Comparison of ENCODE assay signal across 10 mouse cellular contexts in the genomic region with DNA sequence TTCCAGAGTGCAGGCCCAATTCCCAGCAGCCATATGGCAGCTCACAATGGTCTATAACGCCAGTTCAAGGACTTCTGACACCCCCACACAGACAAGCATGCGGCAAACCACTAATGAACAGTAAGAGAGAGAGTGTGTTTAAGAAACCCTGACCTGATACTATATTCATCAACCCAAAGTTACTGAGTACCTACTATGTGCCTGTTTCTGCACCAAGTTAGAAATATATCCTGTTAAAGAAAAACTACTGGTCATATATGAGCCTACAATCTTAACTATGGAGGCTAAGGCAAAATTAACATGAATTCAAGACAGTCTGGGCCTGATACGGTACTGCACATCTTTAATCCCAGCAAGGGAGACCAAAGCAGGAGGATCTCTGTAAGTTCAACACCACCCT. TPM values are rescaled to one million over a fixed set of nuclear protein-coding genes. Genes with fewer than 3 reads are reported as not detected.
DNase-seq lines count a peak whose midpoint lies in the region; ATAC-seq and TF ChIP-seq lines count a peak whose summit lies in the region.
"Had no signal": no experiment of that assay in that cellular context is flagged by ENCODE, and none has a peak within 500 bp of the region (broad histone marks: within the 10 kb centered on the region; RNA-seq: fewer than 3 reads in every experiment).

No protein-coding gene starts in this region.

- intact Hi-C loops in gastrocnemius, adult 2 months (cut with DNase I), result no loop called here
- intact Hi-C loops in gastrocnemius, postnatal 36 days (cut with DNase I), result loop anchor here (5.0 kb wide), 3 partner anchors 62 to 192 kb away; a partner anchor contains a TSS

- H3K4me2 ChIP-seq in liver, embryonic 16.5 days (ENCODE audit: low read depth, low read length), result peak overlapping the region; percentile 87

- H3K27ac ChIP-seq in gastrocnemius, adult 2 months, result peak overlapping the region; percentile 94; the same call in 1 of the 2 replicates
- H3K27ac ChIP-seq in hindbrain, embryonic 10.5 days, result peak overlapping the region; percentile 95; the same call in 1 of the 2 replicates
- peak overlapping the region; percentile 88; the same call in 1 of the 2 replicates for H3K27ac ChIP-seq in liver, embryonic 16.5 days (ENCODE audit: low read length)
- H3K27ac ChIP-seq in thymus, adult 2 months (ENCODE audit: control insufficient read depth, insufficient read depth, low read length), result no peak overlapping the region

- ATAC-seq in liver, embryonic 16.5 days (ENCODE audit: low read depth), result no peak

- WGBS in hindbrain, embryonic 10.5 days, result 85% methylated on average over 3 of the region's 3 CpGs
- WGBS in liver, embryonic 16.5 days (ENCODE audit: insufficient replicate concordance), result 82% methylated on average over 3 of the region's 3 CpGs
- 92% methylated on average over 3 of the region's 3 CpGs for WGBS in thymus, adult 2 months

- H3K4me3 ChIP-seq in gastrocnemius, adult 2 months, result peak overlapping the region; percentile 88
- H3K4me3 ChIP-seq in E14TG2a.4 (replicated peaks; ENCODE audit: low read length), result peak overlapping the region; percentile 91
- H3K4me3 ChIP-seq in hindbrain, embryonic 10.5 days, result peak overlapping the region; percentile 83
- peak overlapping the region; percentile 91 for H3K4me3 ChIP-seq in liver, embryonic 16.5 days (ENCODE audit: low read depth, low read length)
- H3K4me3 ChIP-seq in thymus, adult 2 months (ENCODE audit: control insufficient read depth, insufficient read depth, low read length), result no peak overlapping the region

- TF ChIP-seq CTCF in gastrocnemius, adult 2 months (IDR thresholded peaks at IDR 0.05), result no peak
- no peak for TF ChIP-seq CTCF in E14TG2a.4 (conservative IDR thresholded peaks at IDR 0.05; ENCODE audit: low read length)
- no peak for TF ChIP-seq CTCF in thymus, adult 2 months (IDR thresholded peaks at IDR 0.05; ENCODE audit: borderline replicate concordance, control insufficient read depth, extremely low read depth, insufficient read depth, low read length, poor library complexity)

- DNase-seq in gastrocnemius, adult 2 months, result no peak
- DNase-seq in gastrocnemius, postnatal 36 days, result no peak
- no peak for DNase-seq in hindbrain, embryonic 10.5 days (ENCODE audit: low spot score)
- no peak for DNase-seq in ovary, adult 18-20 months (ENCODE audit: low spot score)
- no peak for DNase-seq in layer of hippocampus, postnatal 36 days
- no peak for DNase-seq in thymus, adult 2 months
- DNase-seq: adrenal gland, postnatal 36 days had no signal

- TF ChIP-seq POLR2A in thymus, adult 2 months (IDR thresholded peaks at IDR 0.05; ENCODE audit: control insufficient read depth, extremely low read depth, insufficient read depth, low read length, poor library complexity), result no peak

- H3K4me1 ChIP-seq in E14TG2a.4 (replicated peaks; ENCODE audit: low read depth, low read length), result peaks cover 35% of the 10 kb centered on the region
- peaks cover 16% of the 10 kb centered on the region for H3K4me1 ChIP-seq in hindbrain, embryonic 10.5 days (replicated peaks)
- peaks cover 41% of the 10 kb centered on the region for H3K4me1 ChIP-seq in liver, embryonic 16.5 days (ENCODE audit: control insufficient read depth, low read depth, low read length)
- peaks cover 19% of the 10 kb centered on the region for H3K4me1 ChIP-seq in thymus, adult 2 months (replicated peaks; ENCODE audit: control insufficient read depth, insufficient read depth, low read length)

- H3K36me3 ChIP-seq in E14TG2a.4 (ENCODE audit: insufficient read depth, low read length), result peaks cover 31% of the 10 kb centered on the region
- H3K36me3 ChIP-seq in hindbrain, embryonic 10.5 days, result peaks cover 14% of the 10 kb centered on the region
- no peaks in the 10 kb centered on the region for H3K36me3 ChIP-seq in liver, embryonic 16.5 days (ENCODE audit: control insufficient read depth, insufficient read depth)
- no peaks in the 10 kb centered on the region for H3K36me3 ChIP-seq in thymus, adult 2 months (ENCODE audit: control insufficient read depth, insufficient read depth, low read length)

- H3K27me3 ChIP-seq in E14TG2a.4 (ENCODE audit: insufficient read depth, low read length), result no peaks in the 10 kb centered on the region
- H3K27me3 ChIP-seq in hindbrain, embryonic 10.5 days (ENCODE audit: insufficient read depth, poor library complexity, severe bottlenecking), result no peaks in the 10 kb centered on the region
- no peaks in the 10 kb centered on the region for H3K27me3 ChIP-seq in liver, embryonic 16.5 days (ENCODE audit: control insufficient read depth, insufficient read depth, low read depth, low read length)
- no peaks in the 10 kb centered on the region for H3K27me3 ChIP-seq in thymus, adult 2 months (ENCODE audit: control insufficient read depth, insufficient read depth, low read length)

- peak overlapping the region; percentile 94 for H3K9ac ChIP-seq in liver, embryonic 16.5 days (ENCODE audit: low read depth, low read length)

- no peaks in the 10 kb centered on the region for H3K9me3 ChIP-seq in E14TG2a.4 (ENCODE audit: low read length)
- no peaks in the 10 kb centered on the region for H3K9me3 ChIP-seq in hindbrain, embryonic 10.5 days
- no peaks in the 10 kb centered on the region for H3K9me3 ChIP-seq in liver, embryonic 16.5 days (replicated peaks; ENCODE audit: control insufficient read depth, low read length)

RNA-seq across cellular contexts. Expression of a gene that starts 1.3 kb away (rescaled TPM):
- 10 to 100 TPM; 60.1 to 73.8 TPM for total RNA-seq in gastrocnemius, adult 2 months (2021)
- total RNA-seq in gastrocnemius, postnatal 36 days (2021), result 10 to 100 TPM; 51.0 to 64.2 TPM
- polyA plus RNA-seq in hindbrain, embryonic 10.5 days (2016; fragmentation: Nextera tagmentation; extraction: Ambion mirVana), result 30.1 and 35.1 TPM in 2 replicates
- 42.3 and 47.7 TPM in 2 replicates for polyA plus RNA-seq in liver, embryonic 16.5 days (2015; fragmentation: Nextera tagmentation; extraction: Ambion mirVana)
- 10 to 100 TPM; 16.1 to 17.5 TPM for total RNA-seq in layer of hippocampus, postnatal 36 days (2021)
- polyA plus RNA-seq in thymus, adult 2 months (2012; rRNA removed), result 127 and 145 TPM in 2 replicates

RNA-seq across cellular contexts. Expression of a gene that starts 17.2 kb away (rescaled TPM):
- total RNA-seq in gastrocnemius, adult 2 months (2021), result not detected
- total RNA-seq in gastrocnemius, postnatal 36 days (2021), result not detected
- not detected in 2 replicates for polyA plus RNA-seq in hindbrain, embryonic 10.5 days (2016; fragmentation: Nextera tagmentation; extraction: Ambion mirVana)
- not detected in 2 replicates for polyA plus RNA-seq in liver, embryonic 16.5 days (2015; fragmentation: Nextera tagmentation; extraction: Ambion mirVana)
- not detected for total RNA-seq in layer of hippocampus, postnatal 36 days (2021)
- 0.17 and 0.36 TPM in 2 replicates for polyA plus RNA-seq in thymus, adult 2 months (2012; rRNA removed)
- total RNA-seq: adrenal gland, postnatal 36 days had no signal
- polyA plus RNA-seq: spleen, adult 2 months had no signal

RNA-seq across cellular contexts. Expression of a gene that starts 41.6 kb away (rescaled TPM):
- total RNA-seq in gastrocnemius, adult 2 months (2021), result 1 to 10 TPM; 1.6 to 2.1 TPM
- total RNA-seq in gastrocnemius, postnatal 36 days (2021), result 1 to 10 TPM; 1.3 to 1.4 TPM
- not detected in 2 replicates for polyA plus RNA-seq in hindbrain, embryonic 10.5 days (2016; fragmentation: Nextera tagmentation; extraction: Ambion mirVana)
- polyA plus RNA-seq in liver, embryonic 16.5 days (2015; fragmentation: Nextera tagmentation; extraction: Ambion mirVana), result not detected in 2 replicates
- not detected for total RNA-seq in layer of hippocampus, postnatal 36 days (2021)
- polyA plus RNA-seq in thymus, adult 2 months (2012; rRNA removed), result 0.11 and 0.16 TPM in 2 replicates
- total RNA-seq: adrenal gland, postnatal 36 days had no signal
- polyA plus RNA-seq: spleen, adult 2 months had no signal

RNA-seq across cellular contexts. Expression of a gene that starts 52.6 kb away (rescaled TPM):
- 10 to 100 TPM; 26.3 to 53.5 TPM for total RNA-seq in gastrocnemius, adult 2 months (2021)
- 10 to 100 TPM; 33.7 to 36.3 TPM for total RNA-seq in gastrocnemius, postnatal 36 days (2021)
- 0.89 and 1.2 TPM in 2 replicates for polyA plus RNA-seq in hindbrain, embryonic 10.5 days (2016; fragmentation: Nextera tagmentation; extraction: Ambion mirVana)
- 0.06 and 0.07 TPM in 2 replicates for polyA plus RNA-seq in liver, embryonic 16.5 days (2015; fragmentation: Nextera tagmentation; extraction: Ambion mirVana)
- under 1 TPM; 0.35 to 0.58 TPM for total RNA-seq in layer of hippocampus, postnatal 36 days (2021)
- polyA plus RNA-seq in thymus, adult 2 months (2012; rRNA removed), result 3.6 and 4.3 TPM in 2 replicates

RNA-seq across cellular contexts. Expression of a gene that starts 57.0 kb away (rescaled TPM):
- 10 to 100 TPM; 12.2 to 27.1 TPM for total RNA-seq in gastrocnemius, adult 2 months (2021)
- total RNA-seq in gastrocnemius, postnatal 36 days (2021), result 10 to 100 TPM; 17.1 to 19.7 TPM
- polyA plus RNA-seq in hindbrain, embryonic 10.5 days (2016; fragmentation: Nextera tagmentation; extraction: Ambion mirVana), result 333 and 386 TPM in 2 replicates
- 142 and 161 TPM in 2 replicates for polyA plus RNA-seq in liver, embryonic 16.5 days (2015; fragmentation: Nextera tagmentation; extraction: Ambion mirVana)
- total RNA-seq in layer of hippocampus, postnatal 36 days (2021), result 100 to 1,000 TPM; 234 to 264 TPM
- polyA plus RNA-seq in thymus, adult 2 months (2012; rRNA removed), result 1,368 and 1,549 TPM in 2 replicates
